Mouse (Mus musculus) liver, postnatal 0 days (tissue): ENCODE measurements around the gene Slbp. TPM values are rescaled to one million over a fixed set of nuclear protein-coding genes. Genes with fewer than 3 reads are reported as not detected.

ENCODE experiments used
- ATAC-seq: fragments of 200-750 bp; cut with Nextera tagmentation; 2 replicates; pipeline ENCODE4 v1.8.0; 2017; ENCODE audit warnings: mild to moderate bottlenecking, moderate library complexity
- DNase-seq: peaks from one replicate; pipeline ENCODE4 v3.0.0-alpha.2; 2016
- H3K27ac ChIP-seq: fragments of 300-500 bp; sonication (generic); 2 replicates; pipeline ENCODE4 v1.5.1; 2014; ENCODE audit warnings: antibody characterized with exemption, moderate library complexity, mild to moderate bottlenecking, low read depth
- H3K27me3 ChIP-seq: fragments of 300-500 bp; sonication (generic); 2 replicates; pipeline ENCODE4 v1.6.1; 2014; ENCODE audit warnings: low read length, control low read depth, mixed read lengths; ENCODE audit not compliant: insufficient read depth
- H3K36me3 ChIP-seq: fragments of 300-500 bp; sonication (generic); replicated peaks from 2 replicates; pipeline ENCODE4 v1.6.1; 2014; ENCODE audit warnings: mild to moderate bottlenecking, control low read depth, low read length, moderate library complexity, mixed read lengths; ENCODE audit not compliant: insufficient read depth
- H3K4me1 ChIP-seq: fragments of 300-500 bp; sonication (generic); 2 replicates; pipeline ENCODE4 v1.6.1; 2014; ENCODE audit warnings: antibody characterized with exemption, mild to moderate bottlenecking, control low read depth; ENCODE audit not compliant: insufficient read depth
- H3K4me2 ChIP-seq: fragments of 300-500 bp; sonication (generic); 2 replicates; pipeline ENCODE4 v1.6.1; 2014; ENCODE audit warnings: low read depth, mild to moderate bottlenecking, low read length, moderate library complexity, mixed read lengths
- H3K4me3 ChIP-seq: fragments of 300-500 bp; sonication (generic); 2 replicates; pipeline ENCODE4 v1.5.1; 2014; ENCODE audit warnings: low read depth, low read length
- H3K9ac ChIP-seq: fragments of 300-500 bp; sonication (generic); replicated peaks from 2 replicates; pipeline ENCODE4 v1.6.1; 2014; ENCODE audit warnings: mild to moderate bottlenecking, moderate library complexity
- H3K9me3 ChIP-seq: fragments of 300-500 bp; sonication (generic); 2 replicates; pipeline ENCODE4 v1.6.1; 2016; ENCODE audit warnings: mild to moderate bottlenecking, control low read depth, low read length, mixed read lengths
- CTCF ChIP-seq: sonication (generic); IDR thresholded peaks from 2 replicates; pipeline ENCODE4 v1.5.1; 2016; ENCODE audit warnings: antibody characterized with exemption, low read depth
- EP300 ChIP-seq: IDR thresholded peaks from 2 replicates; pipeline ENCODE4 v1.6.1; 2016; ENCODE audit warnings: antibody characterized with exemption, low read depth, mild to moderate bottlenecking
- WGBS: fragments of 180-500 bp; shearing (Covaris S2); extraction: QIAGEN DNeasy Blood & Tissue Kit; methylation state at CpG from one replicate; pipeline ENCODE4 v1.1.7; 2014; ENCODE audit not compliant: insufficient replicate concordance; 5-methylcytosine and 5-hydroxymethylcytosine counted together
- polyA plus RNA-seq: library from polyadenylated mRNA; unstranded; fragments of >200 nt; fragmentation: Nextera tagmentation; extraction: Ambion mirVana; gene quantifications from 2 replicates; pipeline ENCODE4 v1.2.1, GENCODE M21; 2015

Gene Slbp
- polyA plus RNA-seq, 1 experiment from 2014 or later, result 150 TPM

DNA sequence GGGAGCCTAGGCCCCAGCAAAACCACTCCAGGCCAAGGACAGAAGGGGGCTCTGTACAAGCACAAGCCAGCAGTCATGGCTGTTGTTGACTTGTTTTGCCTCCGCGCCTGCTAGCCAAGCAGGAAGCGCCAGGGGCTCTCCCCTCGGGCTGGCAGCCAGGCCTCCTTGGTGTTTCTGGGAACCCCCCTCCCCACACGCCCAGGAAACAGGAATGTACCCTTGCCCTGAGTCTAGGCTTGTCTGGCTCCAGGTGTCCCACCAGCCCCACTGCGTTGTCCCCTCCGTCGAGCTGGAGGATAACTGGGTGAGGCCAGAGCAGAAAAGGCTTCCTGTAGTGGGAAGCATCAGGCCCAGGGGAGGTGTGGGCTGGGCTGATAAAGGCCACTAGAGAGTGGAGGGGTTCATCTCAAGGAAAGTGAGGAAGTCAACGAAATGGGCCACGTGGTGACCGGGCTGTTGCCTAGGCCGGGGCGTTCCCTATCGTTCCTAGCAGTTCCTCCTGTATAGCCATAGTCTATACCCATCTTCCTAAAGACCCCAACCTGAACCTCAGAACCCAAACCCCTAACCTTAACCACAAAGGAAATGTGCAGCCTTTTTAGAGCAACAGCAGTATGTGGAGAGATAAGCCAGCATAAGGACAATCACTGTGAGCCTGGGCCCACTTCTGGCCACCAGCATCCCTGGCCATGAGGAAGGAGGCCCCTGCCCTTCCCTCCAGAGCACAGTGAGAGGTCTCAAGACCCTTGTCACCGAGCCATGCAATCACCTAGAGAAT is 29.4 kb upstream of the Slbp start:
- Histone ChIP-seq H3K4me1 (peaks cover 7% of the 10 kb centered on the region), H3K36me3 (no peaks in the 10 kb centered on the region), H3K4me3 (no peak overlapping the region), H3K27me3 (no peaks in the 10 kb centered on the region), H3K9ac (no peak overlapping the region), H3K27ac (no peak overlapping the region), H3K4me2 (no peak overlapping the region), H3K9me3 (no peaks in the 10 kb centered on the region)
- 47% methylated on average over 15 of the region's 15 CpGs for WGBS
- ATAC-seq, result peak; percentile 66
- TF ChIP-seq CTCF, result no peak
- no peak for TF ChIP-seq EP300
- DNase-seq, result no peak

DNA sequence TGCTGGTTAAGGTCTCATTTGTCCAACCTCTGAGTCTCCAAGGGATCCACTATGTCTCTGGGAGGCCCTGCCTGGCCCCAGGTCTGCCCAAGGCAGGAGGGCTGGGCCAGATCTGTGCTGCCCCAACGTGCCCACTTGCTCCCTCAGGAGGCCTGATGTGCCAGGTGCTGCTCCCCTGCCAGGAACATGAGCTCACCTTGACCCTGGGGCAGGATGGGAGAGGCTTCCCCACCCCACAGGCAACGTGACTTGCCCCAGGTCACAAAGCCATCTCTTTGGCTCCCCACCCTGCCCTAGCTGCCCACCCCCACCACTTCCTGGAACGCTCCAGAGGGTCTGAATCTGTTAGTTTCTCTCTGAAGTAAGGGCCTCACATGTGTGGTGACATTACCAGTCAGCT is 28.7 kb upstream of the Slbp start:
- Histone ChIP-seq H3K27ac (no peak overlapping the region), H3K27me3 (no peaks in the 10 kb centered on the region), H3K9ac (no peak overlapping the region), H3K36me3 (no peaks in the 10 kb centered on the region), H3K9me3 (no peaks in the 10 kb centered on the region), H3K4me2 (no peak overlapping the region), H3K4me1 (no peaks in the 10 kb centered on the region; the same call in 1 of the 2 replicates), H3K4me3 (no peak overlapping the region)
- no peak for TF ChIP-seq EP300
- TF ChIP-seq CTCF, result no peak
- whole genome bisulfite sequencing, result 29% methylated on average over 3 of the region's 3 CpGs
- no peak for ATAC-seq
- no peak for DNase-seq

DNA sequence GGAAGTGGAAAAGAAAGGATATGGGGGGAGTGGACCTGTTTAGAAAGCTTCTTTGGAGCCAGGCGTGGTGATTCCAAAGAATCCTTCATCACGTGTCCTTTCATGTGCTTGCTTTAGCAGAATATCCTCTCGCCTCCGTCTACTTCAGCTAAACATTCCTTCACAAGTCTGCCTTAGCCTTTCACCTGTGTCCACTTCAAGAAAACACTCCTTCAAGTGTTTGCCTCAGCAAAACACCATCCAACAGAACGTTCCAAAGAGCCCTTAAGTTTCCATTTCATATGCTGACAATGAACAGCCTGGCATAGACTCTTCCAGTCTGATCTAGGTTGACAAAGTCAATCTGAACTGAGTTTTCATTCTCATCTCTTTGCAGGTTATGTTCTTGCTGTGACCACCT is 25.9 kb upstream of the Slbp start:
- Histone ChIP-seq H3K27me3 (no peaks in the 10 kb centered on the region), H3K4me2 (no peak overlapping the region), H3K9ac (no peak overlapping the region), H3K36me3 (no peaks in the 10 kb centered on the region; the same call in 1 of the 2 replicates), H3K4me1 (no peaks in the 10 kb centered on the region; the same call in 1 of the 2 replicates), H3K27ac (no peak overlapping the region), H3K4me3 (no peak overlapping the region), H3K9me3 (no peaks in the 10 kb centered on the region)
- WGBS, result 74% methylated on average over 5 of the region's 5 CpGs
- ATAC-seq (no peak), DNase-seq (no peak)
- no peak for TF ChIP-seq CTCF
- no peak for TF ChIP-seq EP300

DNA sequence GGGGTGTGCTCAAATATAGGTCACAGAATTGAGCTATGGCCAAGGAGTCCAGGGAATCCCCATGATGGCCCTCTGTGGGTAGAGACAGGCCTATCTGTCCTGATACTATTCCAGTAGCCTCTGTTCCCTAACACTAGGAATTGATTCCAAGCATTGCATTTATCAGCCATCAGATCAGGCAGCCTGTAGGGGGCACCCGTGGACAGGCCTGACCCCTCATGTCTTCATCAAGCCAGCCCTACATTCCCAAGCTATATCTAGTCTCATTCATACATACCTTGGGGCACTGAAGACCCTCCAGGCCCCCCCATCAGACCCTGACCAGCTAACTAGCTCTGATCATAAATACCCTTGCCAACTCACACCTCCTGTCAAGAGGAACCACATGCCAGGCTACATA is 23.6 kb upstream of the Slbp start:
- Histone ChIP-seq H3K27me3 (no peaks in the 10 kb centered on the region), H3K27ac (no peak overlapping the region), H3K4me3 (no peak overlapping the region), H3K4me2 (no peak overlapping the region), H3K4me1 (no peaks in the 10 kb centered on the region), H3K36me3 (peaks cover 17% of the 10 kb centered on the region), H3K9ac (no peak overlapping the region), H3K9me3 (no peaks in the 10 kb centered on the region)
- TF ChIP-seq EP300, result no peak
- TF ChIP-seq CTCF, result peak; percentile 77
- WGBS, result 0% methylated on average over 1 of the region's 1 CpGs
- DNase-seq, result peak; percentile 73
- 0 out of 2 replicates have a peak, but pooled peaks have one; percentile 23 for ATAC-seq

DNA sequence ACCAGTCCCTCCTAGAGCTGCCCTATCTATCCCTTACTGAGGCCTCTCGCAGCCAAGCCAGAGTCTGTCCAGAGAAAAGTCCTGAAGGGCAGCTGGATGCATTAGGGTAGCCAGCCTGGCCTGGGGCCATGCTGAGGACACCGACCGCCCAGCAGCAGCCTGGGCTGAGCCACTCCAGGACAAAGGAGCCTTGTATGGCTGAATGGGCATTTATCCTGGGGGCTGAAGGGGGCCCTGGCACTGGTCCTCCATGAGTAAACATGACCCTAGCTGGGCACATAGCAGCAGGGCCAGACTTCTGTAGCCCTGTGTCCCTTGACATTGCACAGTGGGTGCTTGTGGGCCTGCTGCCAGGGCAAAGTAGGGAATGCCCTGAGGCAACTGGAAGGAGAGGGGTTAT is 22.1 kb upstream of the Slbp start:
- WGBS, result 89% methylated on average over 3 of the region's 3 CpGs
- H3K9me3 ChIP-seq, result no peaks in the 10 kb centered on the region
- 0 out of 2 replicates have a peak, but pooled peaks have one; percentile 17 for ATAC-seq
- no peak for DNase-seq
- H3K27me3 ChIP-seq, result no peaks in the 10 kb centered on the region
- H3K27ac ChIP-seq, result no peak overlapping the region
- no peaks in the 10 kb centered on the region for H3K4me1 ChIP-seq
- no peak overlapping the region for H3K9ac ChIP-seq
- no peak overlapping the region for H3K4me2 ChIP-seq
- TF ChIP-seq CTCF (no peak), EP300 (no peak)
- no peak overlapping the region for H3K4me3 ChIP-seq
- peaks cover 28% of the 10 kb centered on the region for H3K36me3 ChIP-seq

DNA sequence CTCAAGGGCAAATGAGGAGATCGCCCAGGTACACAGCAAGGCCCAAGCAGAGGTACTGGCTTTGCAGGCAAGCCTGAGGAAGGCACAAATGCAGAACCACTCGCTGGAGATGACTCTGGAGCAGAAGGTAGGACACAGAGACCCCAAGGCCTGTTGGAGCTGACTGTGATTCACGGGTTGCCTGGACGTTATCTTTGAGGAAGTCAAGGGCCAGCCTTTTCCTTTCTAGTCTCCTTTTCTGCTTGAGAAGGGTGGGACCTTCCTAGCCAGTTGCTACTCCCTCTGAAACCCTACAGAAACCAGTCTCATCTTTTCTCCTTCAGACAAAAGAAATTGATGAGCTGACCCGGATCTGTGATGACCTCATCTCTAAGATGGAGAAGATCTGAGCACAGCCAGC is 19.3 kb upstream of the Slbp start:
- Histone ChIP-seq H3K4me1 (no peaks in the 10 kb centered on the region), H3K9ac (no peak overlapping the region), H3K27ac (no peak overlapping the region), H3K27me3 (no peaks in the 10 kb centered on the region), H3K4me3 (no peak overlapping the region), H3K9me3 (no peaks in the 10 kb centered on the region), H3K36me3 (peaks cover 55% of the 10 kb centered on the region), H3K4me2 (no peak overlapping the region)
- ATAC-seq (no peak), DNase-seq (no peak)
- TF ChIP-seq CTCF (no peak), EP300 (no peak)
- WGBS, result 54% methylated on average over 5 of the region's 5 CpGs
